Mouse (Mus musculus) myocyte (in vitro differentiated cells): ENCODE data around the gene Mrpl4.

Experiments used
- POLR2A ChIP-seq: IDR thresholded peaks from one replicate; pipeline ENCODE4 v1.6.1; 2011; ENCODE audit warnings: low read depth, mild to moderate bottlenecking, control low read depth, moderate library complexity; ENCODE audit not compliant: insufficient read length
- TCF12 ChIP-seq: IDR thresholded peaks from one replicate; pipeline ENCODE4 v1.6.1; 2011; ENCODE audit warnings: mild to moderate bottlenecking, control low read depth; ENCODE audit not compliant: poor library complexity, insufficient read depth, severe bottlenecking
- USF1 ChIP-seq: IDR thresholded peaks from one replicate; pipeline ENCODE4 v1.6.1; 2011; ENCODE audit warnings: low read depth, mild to moderate bottlenecking, control low read depth, moderate library complexity

GRCm38 (mm10) chr9:20983169-20983568, 19.4 kb upstream of the Mrpl4 start:
- TF ChIP-seq POLR2A, result no peak
- TF ChIP-seq USF1, result no peak
- no peak for TF ChIP-seq TCF12
